Mouse (Mus musculus) lung, postnatal 0 days (tissue): ENCODE results near the gene Rpap1.

Experiments
- CTCF ChIP-seq: IDR thresholded peaks from 2 replicates; pipeline ENCODE4 v1.5.1; 2016; ENCODE audit warnings: antibody characterized with exemption, mild to moderate bottlenecking
- EP300 ChIP-seq: IDR thresholded peaks from 2 replicates; pipeline ENCODE4 v1.6.1; 2016; ENCODE audit warnings: antibody characterized with exemption, mild to moderate bottlenecking, control low read depth

DNA sequence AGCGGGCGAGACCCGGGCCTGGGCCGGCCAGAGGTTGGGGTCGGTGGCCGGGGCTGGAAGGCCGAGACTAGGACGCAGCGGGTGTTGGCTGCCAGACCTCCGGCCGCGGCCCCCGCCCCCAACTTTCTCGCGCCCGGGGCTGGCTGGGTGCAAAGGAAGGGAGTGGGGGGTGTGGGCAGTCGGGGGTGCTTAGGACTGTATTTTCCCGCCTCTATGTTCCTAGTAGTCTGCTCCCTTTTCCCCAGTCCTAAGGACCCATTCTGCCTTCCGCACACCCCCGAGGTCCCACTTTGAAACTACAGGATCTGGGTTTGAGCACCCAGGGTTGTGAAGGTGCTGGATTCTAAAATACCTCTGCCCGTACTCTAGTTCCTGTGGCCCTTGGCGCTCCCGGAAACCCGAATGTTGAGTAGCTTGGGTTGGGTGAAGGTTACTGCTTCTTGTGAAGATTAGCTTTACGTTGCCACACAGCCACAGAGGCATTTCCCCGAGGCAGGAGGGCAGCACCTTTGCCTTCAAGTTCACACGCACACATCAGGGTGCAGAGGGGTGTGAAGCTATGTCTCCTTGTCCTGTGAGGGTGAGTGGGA lies 12.7 kb upstream of the Rpap1 start:
- no peak for TF ChIP-seq CTCF
- no peak for TF ChIP-seq EP300
